Mouse (Mus musculus) megakaryocyte, embryonic 14.5 days (primary cell): ENCODE measurements at regions not wholly inside any gene's neighbourhood (a gene's known extent, or its start where the extent isn't known, plus 50 kb on each side); places are given as distances from the start of the nearest gene placed in this dataset.

Experiments used
- H3K27me3 ChIP-seq: replicated peaks from 2 replicates; pipeline ENCODE3; 2012; ENCODE audit warnings: inconsistent platforms
- H3K36me3 ChIP-seq: replicated peaks from 2 replicates; pipeline ENCODE3; 2012; ENCODE audit warnings: low read length, inconsistent platforms, mixed read lengths
- H3K4me1 ChIP-seq: 2 replicates; pipeline ENCODE4 v1.6.1; 2012; ENCODE audit warnings: inconsistent platforms
- H3K4me3 ChIP-seq: replicated peaks from 2 replicates; pipeline ENCODE3; 2012; ENCODE audit warnings: moderate library complexity, mild to moderate bottlenecking, inconsistent platforms
- H3K9me3 ChIP-seq: 2 replicates; pipeline ENCODE4 v1.6.1; 2012; ENCODE audit warnings: inconsistent platforms
- FLI1 ChIP-seq: IDR thresholded peaks from 2 replicates; pipeline ENCODE4 v1.6.1; 2012; ENCODE audit warnings: low read length, inconsistent platforms, mixed read lengths
- GATA1 ChIP-seq: IDR thresholded peaks from 3 replicates; pipeline ENCODE4 v1.6.1; 2012; ENCODE audit warnings: mixed read lengths, low read length, inconsistent platforms, borderline replicate concordance

DNA sequence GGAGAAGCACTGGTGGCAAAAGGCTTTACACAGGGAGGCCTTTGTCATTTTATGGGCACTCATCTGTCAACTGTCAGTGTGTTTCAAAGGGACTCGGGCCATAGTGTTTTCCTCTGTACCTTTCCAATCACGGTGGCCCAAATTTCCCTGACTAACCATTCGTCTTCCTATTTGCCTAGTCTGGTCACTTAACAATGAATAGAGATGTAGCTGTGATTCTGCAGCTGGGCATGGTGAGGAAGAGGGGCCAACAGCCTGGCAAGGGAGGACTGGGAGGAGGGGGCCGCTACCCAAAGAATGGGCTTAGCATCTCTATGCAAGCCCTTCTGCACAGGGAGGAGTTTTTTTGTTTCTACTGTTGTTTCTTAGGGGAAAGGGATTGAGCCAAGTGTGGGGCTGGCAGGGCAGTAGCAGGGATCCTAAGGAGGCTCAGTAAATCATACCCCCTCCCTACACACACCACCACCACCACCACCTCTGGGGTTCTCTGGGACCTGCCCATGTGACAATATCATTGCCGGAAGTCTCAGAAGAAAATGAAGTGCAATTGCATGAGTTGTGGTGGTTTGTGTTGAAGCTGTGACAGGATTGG, 367.2 kb downstream of the Nkx6-1 start:
- Histone ChIP-seq H3K9me3 (peaks cover 50% of the 10 kb centered on the region), H3K36me3 (no peaks in the 10 kb centered on the region), H3K4me3 (no peak overlapping the region), H3K4me1 (no peaks in the 10 kb centered on the region), H3K27me3 (no peaks in the 10 kb centered on the region)
- no peak for TF ChIP-seq GATA1
- no peak for TF ChIP-seq FLI1

DNA sequence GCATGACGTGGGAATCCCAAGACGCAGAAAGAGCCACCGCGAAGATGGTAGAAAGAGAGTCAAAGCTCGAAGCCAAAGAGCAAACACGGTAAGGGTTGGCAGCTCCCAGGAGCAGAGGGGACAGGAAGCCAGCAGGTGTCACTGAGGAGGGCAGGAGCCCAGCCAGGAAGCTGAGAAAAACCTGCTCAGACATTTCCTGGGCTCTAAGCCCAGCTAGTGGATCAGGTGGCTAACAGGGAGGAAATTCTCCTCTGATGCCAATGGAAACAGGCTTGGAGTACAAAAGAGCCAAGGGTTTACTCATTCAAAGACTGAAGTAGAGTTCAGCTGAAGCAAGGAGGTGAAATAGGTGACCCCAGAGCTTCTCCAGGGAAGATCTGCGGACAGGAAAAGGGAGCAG, 368.9 kb downstream of the Nkx6-1 start:
- Histone ChIP-seq H3K36me3 (no peaks in the 10 kb centered on the region), H3K27me3 (no peaks in the 10 kb centered on the region), H3K9me3 (peaks cover 51% of the 10 kb centered on the region), H3K4me1 (no peaks in the 10 kb centered on the region), H3K4me3 (no peak overlapping the region)
- TF ChIP-seq FLI1: no peak
- no peak for TF ChIP-seq GATA1

DNA sequence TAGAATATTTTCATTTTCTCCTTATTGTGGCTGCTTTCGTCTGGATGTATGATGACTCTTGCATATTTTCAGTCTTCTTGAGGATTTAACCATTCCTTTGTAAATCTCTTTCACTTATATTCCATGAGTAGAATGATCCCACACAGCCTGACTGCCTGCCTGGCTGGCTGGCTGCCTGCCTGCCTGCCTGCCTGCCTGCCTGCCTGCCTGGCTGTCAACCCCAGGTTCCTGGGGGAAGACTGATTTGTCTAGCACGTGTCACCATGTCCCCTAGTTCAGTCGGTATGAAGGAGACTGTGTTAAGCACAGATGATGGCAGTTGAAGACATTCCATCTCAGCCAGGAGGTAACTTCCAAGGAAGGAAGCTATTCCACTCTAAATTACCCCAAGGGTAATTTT, 370.8 kb downstream of the Nkx6-1 start:
- Histone ChIP-seq H3K27me3 (no peaks in the 10 kb centered on the region), H3K4me1 (no peaks in the 10 kb centered on the region), H3K9me3 (peaks cover 46% of the 10 kb centered on the region), H3K4me3 (no peak overlapping the region), H3K36me3 (no peaks in the 10 kb centered on the region)
- no peak for TF ChIP-seq FLI1
- TF ChIP-seq GATA1: no peak

- H3K36me3 ChIP-seq: no peaks in the 10 kb centered on the region
- TF ChIP-seq FLI1: no peak
- no peak for TF ChIP-seq GATA1
- H3K27me3 ChIP-seq: no peaks in the 10 kb centered on the region
- no peak overlapping the region for H3K4me3 ChIP-seq
- peaks cover 18% of the 10 kb centered on the region for H3K9me3 ChIP-seq
- H3K4me1 ChIP-seq: no peaks in the 10 kb centered on the region
Observed at GRCm38 (mm10) chr5:101288358-101288757, 376.4 kb downstream of the Nkx6-1 start.

GRCm38 (mm10) chr5:101285941-101286340, 378.9 kb downstream of the Nkx6-1 start:
- peaks cover 6% of the 10 kb centered on the region; the same call in 1 of the 2 replicates for H3K9me3 ChIP-seq
- H3K36me3 ChIP-seq: no peaks in the 10 kb centered on the region
- no peak for TF ChIP-seq FLI1
- TF ChIP-seq GATA1: no peak
- no peaks in the 10 kb centered on the region for H3K27me3 ChIP-seq
- H3K4me1 ChIP-seq: no peaks in the 10 kb centered on the region
- H3K4me3 ChIP-seq: no peak overlapping the region

DNA sequence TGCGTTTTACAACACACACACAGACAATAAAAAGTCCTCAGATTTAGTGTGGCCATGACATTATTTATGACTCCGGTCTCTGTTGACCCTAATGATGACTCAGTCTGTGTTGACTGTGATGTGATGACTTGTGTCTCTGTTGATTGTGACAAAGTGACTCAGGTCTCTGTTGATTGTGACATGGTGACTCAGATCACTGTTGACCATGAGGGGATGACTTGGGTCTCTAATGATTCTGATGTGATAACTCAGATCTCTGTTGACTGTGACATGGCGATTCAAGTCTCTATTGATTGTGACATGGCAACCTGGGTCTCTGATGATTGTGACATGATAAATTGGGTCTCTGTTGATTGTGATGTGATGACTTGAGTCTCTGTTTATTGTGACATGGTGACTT, 405.0 kb downstream of the Gpat3 start:
- TF ChIP-seq FLI1 (no peak), GATA1 (no peak)
- Histone ChIP-seq H3K27me3 (no peaks in the 10 kb centered on the region), H3K36me3 (no peaks in the 10 kb centered on the region), H3K9me3 (0 out of 2 replicates have a peak, but pooled peaks cover 5% of the 10 kb centered on the region), H3K4me3 (no peak overlapping the region), H3K4me1 (no peaks in the 10 kb centered on the region)

DNA sequence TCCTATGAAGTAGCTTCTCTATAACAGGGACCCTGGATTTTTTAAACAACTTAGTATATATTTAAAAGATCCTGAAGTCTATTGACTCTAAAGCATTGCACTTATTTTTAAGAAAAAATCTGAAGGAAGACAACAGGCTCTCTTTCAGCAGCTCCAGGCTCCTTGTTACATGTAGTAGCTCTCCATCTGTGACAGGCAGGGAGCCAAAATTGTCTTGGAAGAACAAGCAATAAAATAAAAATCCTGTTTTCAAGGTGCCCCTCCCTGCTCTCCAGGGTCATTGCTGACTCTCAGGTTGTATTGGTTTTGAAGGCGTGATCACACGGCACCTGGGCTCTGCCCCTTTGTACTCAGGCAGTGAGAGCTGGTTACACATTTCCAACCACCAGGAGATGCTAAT, 397.1 kb downstream of the Gpat3 start:
- 0 out of 2 replicates have a peak, but pooled peaks cover 3% of the 10 kb centered on the region for H3K9me3 ChIP-seq
- peaks cover 9% of the 10 kb centered on the region for H3K4me1 ChIP-seq
- no peak for TF ChIP-seq FLI1
- no peak for TF ChIP-seq GATA1

DNA sequence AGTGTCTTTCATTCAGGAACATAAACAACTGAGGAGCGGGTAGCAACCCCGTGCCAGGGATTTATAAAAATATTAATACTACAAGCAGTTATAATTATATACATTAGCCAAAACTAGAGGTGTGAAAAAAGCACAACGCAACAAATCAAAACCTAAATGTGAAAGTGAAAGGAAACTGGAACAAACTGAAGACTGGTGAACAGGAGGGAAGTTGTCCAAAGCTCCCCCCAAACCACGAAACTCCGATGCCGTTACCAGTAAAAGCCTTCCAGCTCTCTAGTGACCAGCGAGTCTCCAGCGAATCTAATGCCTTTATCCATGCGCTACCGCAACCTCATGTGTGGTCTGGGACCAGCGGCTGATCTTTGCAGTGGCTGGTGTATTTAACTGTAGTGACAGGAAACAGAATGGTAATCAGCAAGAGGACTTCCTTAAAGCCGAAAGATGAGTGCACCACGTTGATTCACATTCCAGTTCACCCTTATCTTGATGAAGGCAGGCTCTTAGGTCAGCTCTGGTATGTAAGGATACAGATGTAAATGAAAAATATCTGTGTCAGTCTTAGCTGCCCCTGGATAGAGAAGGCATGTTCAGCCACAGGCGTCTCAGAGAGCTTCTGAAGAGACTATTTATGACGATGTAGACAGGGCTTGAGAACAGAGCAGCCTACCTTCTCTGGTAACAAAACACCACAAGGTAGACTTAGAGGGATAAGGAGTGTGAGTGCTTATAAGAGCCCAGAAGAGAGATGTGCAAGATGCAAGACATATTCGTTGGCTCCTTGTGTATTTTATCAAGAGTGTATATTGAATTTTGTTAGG, 394.0 kb downstream of the Gpat3 start:
- no peaks in the 10 kb centered on the region for H3K36me3 ChIP-seq
- H3K27me3 ChIP-seq: no peaks in the 10 kb centered on the region
- no peak for TF ChIP-seq FLI1
- TF ChIP-seq GATA1: no peak
- peaks cover 7% of the 10 kb centered on the region; the same call in 1 of the 2 replicates for H3K9me3 ChIP-seq
- peak overlapping the region; percentile 91 for H3K4me3 ChIP-seq
- H3K4me1 ChIP-seq: peaks cover 9% of the 10 kb centered on the region

More for the DNA sequence above, 397.1 kb downstream of the Gpat3 start:
- Histone ChIP-seq H3K27me3 (no peaks in the 10 kb centered on the region), H3K36me3 (no peaks in the 10 kb centered on the region), H3K4me3 (no peak overlapping the region)

GRCm38 (mm10) chr5:101236163-101236693, 390.7 kb downstream of the Gpat3 start:
- peaks cover 9% of the 10 kb centered on the region for H3K4me1 ChIP-seq
- H3K36me3 ChIP-seq: no peaks in the 10 kb centered on the region
- no peaks in the 10 kb centered on the region for H3K27me3 ChIP-seq
- no peak overlapping the region for H3K4me3 ChIP-seq
- peaks cover 12% of the 10 kb centered on the region for H3K9me3 ChIP-seq
- TF ChIP-seq FLI1 (no peak), GATA1 (no peak)

- no peak overlapping the region for H3K4me3 ChIP-seq
- peaks cover 15% of the 10 kb centered on the region for H3K9me3 ChIP-seq
- TF ChIP-seq FLI1 (no peak), GATA1 (no peak)
- no peaks in the 10 kb centered on the region for H3K4me1 ChIP-seq
- no peaks in the 10 kb centered on the region for H3K36me3 ChIP-seq
- H3K27me3 ChIP-seq: no peaks in the 10 kb centered on the region
Observed at GRCm38 (mm10) chr5:101222390-101222789, 376.9 kb downstream of the Gpat3 start.
